Mouse (Mus musculus): Measurements from ENCODE around the gene Ppp1r11.

DNA sequence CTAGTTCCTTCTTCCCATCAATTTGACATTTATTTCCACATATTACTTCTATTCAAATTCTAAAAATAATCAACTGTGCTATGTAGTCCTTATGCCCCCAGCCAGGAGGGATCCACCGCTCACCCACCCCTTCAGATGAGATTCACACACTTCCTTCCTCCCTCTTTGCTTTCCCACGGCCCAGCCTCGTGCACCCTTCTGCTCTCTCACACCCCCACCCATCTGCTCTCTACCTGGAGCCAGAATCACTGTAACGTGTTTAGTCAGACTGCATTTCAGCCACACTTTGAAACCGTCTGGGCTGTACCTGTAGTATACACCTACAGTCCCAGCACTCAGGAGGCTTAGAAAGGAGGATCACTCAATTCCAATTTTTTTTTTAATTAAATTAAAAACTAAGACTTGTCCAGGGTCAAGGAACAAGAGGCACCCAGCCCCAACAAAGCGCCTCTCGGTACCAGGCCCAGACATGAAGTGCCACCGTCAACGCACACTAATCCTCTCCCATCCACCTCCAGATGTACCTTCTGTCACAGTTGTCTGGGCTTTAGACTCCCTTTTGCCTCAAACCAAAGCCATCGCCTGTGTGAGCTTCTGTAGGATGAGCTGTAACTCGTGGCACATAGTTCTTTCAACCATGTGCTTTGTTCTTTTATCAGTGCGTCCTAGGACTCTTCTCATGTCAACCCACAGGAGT, 22.2 kb downstream of the Ppp1r11 start:
- no peak for TF ChIP-seq CTCF (IDR thresholded peaks at IDR 0.05; ENCODE audit: low read depth)
- TF ChIP-seq EP300 (optimal IDR thresholded peaks at IDR 0.05) = no peak

Measured in stomach, postnatal 0 days (tissue).